Mouse (Mus musculus): ENCODE data around the gene Kalrn. TPM values are rescaled to one million over a fixed set of nuclear protein-coding genes. Genes with fewer than 3 reads are reported as not detected.
A peak's percentile ranks its signal among the peaks of the same experiment; 100 is the strongest.

Kalrn gene
- total RNA-seq, 2 experiments from 2014 or later, result 20.9 to 21.2 TPM

- DNase-seq, result no peak
These were observed 145.7 kb downstream of the Kalrn start for GRCm38 (mm10) chr16:34427654-34428053.

- DNase-seq, result peak; percentile 64 to 75
These were observed 151.9 kb downstream of the Kalrn start for GRCm38 (mm10) chr16:34421473-34421872.

- DNase-seq, result no peak
These were observed 155.4 kb downstream of the Kalrn start for GRCm38 (mm10) chr16:34417966-34418365.

GRCm38 (mm10) chr16:34417383-34417782 lies 155.9 kb downstream of the Kalrn start:
- no peak for DNase-seq

- peak; percentile 69 to 72 for DNase-seq
These were observed 158.8 kb downstream of the Kalrn start for GRCm38 (mm10) chr16:34414581-34414980.

GRCm38 (mm10) chr16:34413868-34414333 lies 159.4 kb downstream of the Kalrn start:
- peak; percentile 83 to 87 for DNase-seq

GRCm38 (mm10) chr16:34407036-34407435 lies 166.3 kb downstream of the Kalrn start:
- DNase-seq, result no peak

GRCm38 (mm10) chr16:34405094-34405493 lies 168.2 kb downstream of the Kalrn start:
- no peak for DNase-seq

GRCm38 (mm10) chr16:34401216-34401615 lies 172.1 kb downstream of the Kalrn start:
- no peak for DNase-seq

GRCm38 (mm10) chr16:34400102-34400728 lies 173.1 kb downstream of the Kalrn start:
- peak; percentile 9 to 68 for DNase-seq

GRCm38 (mm10) chr16:34395221-34395811 lies 178.0 kb downstream of the Kalrn start:
- DNase-seq, result peak in 1 of 2 experiments; percentile 26

- no peak for DNase-seq
These were observed 183.6 kb downstream of the Kalrn start for GRCm38 (mm10) chr16:34389520-34390271.

- no peak for DNase-seq
These were observed 184.5 kb downstream of the Kalrn start for GRCm38 (mm10) chr16:34388871-34389270.

GRCm38 (mm10) chr16:34385065-34385464 lies 188.3 kb downstream of the Kalrn start:
- no peak for DNase-seq

GRCm38 (mm10) chr16:34382992-34383391 lies 190.3 kb downstream of the Kalrn start:
- DNase-seq, result no peak

- DNase-seq, result peak in 1 of 2 experiments; percentile 22
These were observed 197.0 kb downstream of the Kalrn start for GRCm38 (mm10) chr16:34376166-34376857.

- DNase-seq, result no peak
These were observed 199.8 kb downstream of the Kalrn start for GRCm38 (mm10) chr16:34373519-34373918.

GRCm38 (mm10) chr16:34372103-34372741 lies 201.1 kb downstream of the Kalrn start:
- peak; percentile 74 to 87 for DNase-seq

- peak; percentile 44 to 71 for DNase-seq
These were observed 214.1 kb downstream of the Kalrn start for GRCm38 (mm10) chr16:34359206-34359605.

GRCm38 (mm10) chr16:34355547-34355946 lies 217.8 kb downstream of the Kalrn start:
- no peak for DNase-seq

- DNase-seq, result no peak
These were observed 219.3 kb downstream of the Kalrn start for GRCm38 (mm10) chr16:34354042-34354441.

- DNase-seq, result peak; percentile 73 to 91
These were observed 220.6 kb downstream of the Kalrn start for GRCm38 (mm10) chr16:34352747-34353146.
